Mouse (Mus musculus) kidney, embryonic 15.5 days (tissue): Measurements from ENCODE around the gene Pdpr. TPM values are rescaled to one million over a fixed set of nuclear protein-coding genes. Genes with fewer than 3 reads are reported as not detected.
A peak's percentile ranks its signal among the peaks of the same experiment; 100 is the strongest.
"Not testable (repeated sequence)": the region's sequence is repeated elsewhere in the genome, so short reads cannot be mapped to it uniquely, and the experiment has no call there.

Source experiments
- ATAC-seq: fragments of 200-750 bp; cut with Nextera tagmentation; replicated peaks from 2 replicates; pipeline ENCODE4 v1.8.0; 2017; ENCODE audit warnings: moderate TSS enrichment; ENCODE audit not compliant: low FRiP score
- H3K27ac ChIP-seq: fragments of 300-500 bp; sonication (generic); 2 replicates; pipeline ENCODE4 v1.5.1; 2015; ENCODE audit warnings: mild to moderate bottlenecking, inconsistent platforms
- H3K27me3 ChIP-seq: fragments of 300-500 bp; sonication (generic); 2 replicates; pipeline ENCODE4 v1.6.1; 2015; ENCODE audit warnings: inconsistent platforms
- H3K36me3 ChIP-seq: fragments of 300-500 bp; sonication (generic); 2 replicates; pipeline ENCODE4 v1.6.1; 2015; ENCODE audit warnings: inconsistent platforms
- H3K4me1 ChIP-seq: fragments of 300-500 bp; sonication (generic); 2 replicates; pipeline ENCODE4 v1.6.1; 2015; ENCODE audit warnings: inconsistent platforms
- H3K4me2 ChIP-seq: fragments of 300-500 bp; sonication (generic); 2 replicates; pipeline ENCODE4 v1.6.1; 2015; ENCODE audit warnings: moderate library complexity, mild to moderate bottlenecking, inconsistent platforms
- H3K4me3 ChIP-seq: fragments of 300-500 bp; sonication (generic); replicated peaks from 2 replicates; pipeline ENCODE4 v1.5.1; 2015; ENCODE audit warnings: mild to moderate bottlenecking, inconsistent platforms
- H3K9ac ChIP-seq: fragments of 300-500 bp; sonication (generic); 2 replicates; pipeline ENCODE4 v1.6.1; 2015; ENCODE audit warnings: mild to moderate bottlenecking, inconsistent platforms
- H3K9me3 ChIP-seq: fragments of 300-500 bp; sonication (generic); replicated peaks from 2 replicates; pipeline ENCODE4 v1.6.1; 2016; ENCODE audit warnings: inconsistent platforms
- WGBS: fragments of 180-500 bp; shearing (Covaris S2); methylation state at CpG from one replicate; pipeline ENCODE4 v1.1.7; 2015; ENCODE audit warnings: mixed read lengths; 5-methylcytosine and 5-hydroxymethylcytosine counted together
- polyA plus RNA-seq: library from polyadenylated mRNA; unstranded; fragments of >200 nt; fragmentation: Nextera tagmentation; extraction: Ambion mirVana; gene quantifications from 2 replicates; pipeline ENCODE4 v1.2.1, GENCODE M21; 2015

Gene Pdpr
- polyA plus RNA-seq, 1 experiment from 2014 or later = 10.9 TPM

- peak overlapping the region; percentile 71 for H3K4me3 ChIP-seq
- H3K9me3 ChIP-seq = no peaks in the 10 kb centered on the region
- no peaks in the 10 kb centered on the region for H3K27me3 ChIP-seq
- H3K36me3 ChIP-seq = peaks cover 13% of the 10 kb centered on the region
- H3K4me2 ChIP-seq = peak overlapping the region; percentile 72
- peak overlapping the region; percentile 68 for H3K27ac ChIP-seq
- H3K9ac ChIP-seq = peak overlapping the region; percentile 53
- peak; percentile 73 for ATAC-seq
- H3K4me1 ChIP-seq = peaks cover 41% of the 10 kb centered on the region
- WGBS = 1% methylated on average over 27 of the region's 27 CpGs
Observed at GRCm38 (mm10) chr8:111062072-111062757, 32.2 kb upstream of the Pdpr start.

GRCm38 (mm10) chr8:111062893-111063292 lies 31.5 kb upstream of the Pdpr start:
- Histone ChIP-seq H3K27me3 (no peaks in the 10 kb centered on the region), H3K9ac (no peak overlapping the region), H3K4me2 (peak overlapping the region; percentile 72), H3K36me3 (peaks cover 8% of the 10 kb centered on the region), H3K9me3 (no peaks in the 10 kb centered on the region), H3K27ac (0 out of 2 replicates have a peak overlapping the region, but pooled peaks have one; percentile 18), H3K4me1 (peaks cover 34% of the 10 kb centered on the region), H3K4me3 (peak overlapping the region; percentile 71)
- no peak for ATAC-seq
- WGBS = 45% methylated on average over 2 of the region's 2 CpGs

- H3K9me3 ChIP-seq = no peaks in the 10 kb centered on the region
- H3K9ac ChIP-seq = no peak overlapping the region
- 67% methylated on average over 4 of the region's 4 CpGs for WGBS
- peaks cover 14% of the 10 kb centered on the region for H3K4me1 ChIP-seq
- ATAC-seq = no peak
- no peak overlapping the region for H3K4me2 ChIP-seq
- no peaks in the 10 kb centered on the region for H3K27me3 ChIP-seq
- 0 out of 2 replicates have a peak, but pooled peaks cover 4% of the 10 kb centered on the region for H3K36me3 ChIP-seq
- no peak overlapping the region for H3K27ac ChIP-seq
- no peak overlapping the region for H3K4me3 ChIP-seq
Observed at GRCm38 (mm10) chr8:111066308-111066707, 28.1 kb upstream of the Pdpr start.

GRCm38 (mm10) chr8:111067439-111067838 lies 27.0 kb upstream of the Pdpr start:
- 27% methylated on average over 10 of the region's 10 CpGs for WGBS

GRCm38 (mm10) chr8:111068660-111069059 lies 25.8 kb upstream of the Pdpr start:
- H3K9ac ChIP-seq = not testable (repeated sequence)

More at GRCm38 (mm10) chr8:111067439-111067838, 27.0 kb upstream of the Pdpr start:
- peaks cover 7% of the 10 kb centered on the region for H3K4me1 ChIP-seq
- no peak for ATAC-seq
- H3K9me3 ChIP-seq = no peaks in the 10 kb centered on the region
- H3K27me3 ChIP-seq = no peaks in the 10 kb centered on the region
- no peak overlapping the region for H3K4me2 ChIP-seq
- no peak overlapping the region for H3K4me3 ChIP-seq
- 0 out of 2 replicates have a peak, but pooled peaks cover 4% of the 10 kb centered on the region for H3K36me3 ChIP-seq
- no peak overlapping the region for H3K9ac ChIP-seq
- no peak overlapping the region for H3K27ac ChIP-seq

GRCm38 (mm10) chr8:111075926-111076325 lies 18.5 kb upstream of the Pdpr start:
- no peaks in the 10 kb centered on the region for H3K27me3 ChIP-seq
- H3K4me1 ChIP-seq = peaks cover 30% of the 10 kb centered on the region
- H3K27ac ChIP-seq = no peak overlapping the region
- H3K9me3 ChIP-seq = no peaks in the 10 kb centered on the region
- no peak overlapping the region for H3K4me2 ChIP-seq
- 0 out of 2 replicates have a peak, but pooled peaks cover 14% of the 10 kb centered on the region for H3K36me3 ChIP-seq
- H3K4me3 ChIP-seq = no peak overlapping the region
- WGBS = 72% methylated on average over 3 of the region's 3 CpGs
- no peak for ATAC-seq
- H3K9ac ChIP-seq = no peak overlapping the region

More at GRCm38 (mm10) chr8:111068660-111069059, 25.8 kb upstream of the Pdpr start:
- H3K4me1 ChIP-seq, H3K4me2 ChIP-seq, H3K27me3 ChIP-seq, H3K36me3 ChIP-seq, ATAC-seq, H3K27ac ChIP-seq, H3K4me3 ChIP-seq, H3K9me3 ChIP-seq: not testable (repeated sequence)
- 95% methylated on average over 9 of the region's 9 CpGs for WGBS

GRCm38 (mm10) chr8:111079461-111079860 lies 15.0 kb upstream of the Pdpr start:
- peak overlapping the region; percentile 12; the same call in 1 of the 2 replicates for H3K9ac ChIP-seq
- H3K27ac ChIP-seq = peak overlapping the region; percentile 93
- 35% methylated on average over 5 of the region's 5 CpGs for WGBS
- peak; percentile 55 for ATAC-seq
- peaks cover 40% of the 10 kb centered on the region for H3K4me1 ChIP-seq
- no peaks in the 10 kb centered on the region for H3K27me3 ChIP-seq
- H3K9me3 ChIP-seq = no peaks in the 10 kb centered on the region
- H3K36me3 ChIP-seq = 0 out of 2 replicates have a peak, but pooled peaks cover 7% of the 10 kb centered on the region
- peak overlapping the region; percentile 58 for H3K4me2 ChIP-seq
- peak overlapping the region; percentile 40 for H3K4me3 ChIP-seq

GRCm38 (mm10) chr8:111079861-111080271 lies 14.6 kb upstream of the Pdpr start:
- peak; percentile 84 for ATAC-seq
- Histone ChIP-seq H3K9me3 (no peaks in the 10 kb centered on the region), H3K4me3 (peak overlapping the region; percentile 40), H3K27ac (peak overlapping the region; percentile 93), H3K9ac (peak overlapping the region; percentile 12; the same call in 1 of the 2 replicates), H3K36me3 (0 out of 2 replicates have a peak, but pooled peaks cover 3% of the 10 kb centered on the region), H3K4me1 (peaks cover 40% of the 10 kb centered on the region), H3K4me2 (peak overlapping the region; percentile 58), H3K27me3 (no peaks in the 10 kb centered on the region)
- 11% methylated on average over 6 of the region's 6 CpGs for WGBS

GRCm38 (mm10) chr8:111081580-111082258 lies 12.7 kb upstream of the Pdpr start:
- Histone ChIP-seq H3K9me3 (no peaks in the 10 kb centered on the region), H3K4me1 (peaks cover 40% of the 10 kb centered on the region), H3K4me3 (peak overlapping the region; percentile 40), H3K27me3 (no peaks in the 10 kb centered on the region), H3K9ac (0 out of 2 replicates have a peak overlapping the region, but pooled peaks have one; percentile 21), H3K36me3 (no peaks in the 10 kb centered on the region), H3K4me2 (peak overlapping the region; percentile 58), H3K27ac (peak overlapping the region; percentile 93)
- ATAC-seq = peak; percentile 90
- 40% methylated on average over 12 of the region's 12 CpGs for WGBS

- 91% methylated on average over 5 of the region's 5 CpGs for WGBS
- not testable (repeated sequence) for H3K4me2 ChIP-seq, ATAC-seq, H3K9me3 ChIP-seq, H3K4me3 ChIP-seq, H3K36me3 ChIP-seq, H3K9ac ChIP-seq, H3K27me3 ChIP-seq, H3K27ac ChIP-seq
- H3K4me1 ChIP-seq = peaks cover 30% of the 10 kb centered on the region
Observed at GRCm38 (mm10) chr8:111083936-111084335, 10.5 kb upstream of the Pdpr start.

- Histone ChIP-seq H3K9ac (no peak overlapping the region), H3K4me1 (peaks cover 3% of the 10 kb centered on the region; the same call in 1 of the 2 replicates), H3K9me3 (no peaks in the 10 kb centered on the region), H3K27me3 (no peaks in the 10 kb centered on the region), H3K36me3 (no peaks in the 10 kb centered on the region), H3K27ac (no peak overlapping the region), H3K4me2 (no peak overlapping the region), H3K4me3 (no peak overlapping the region)
- 1% methylated on average over 2 of the region's 2 CpGs for WGBS
- no peak for ATAC-seq
Observed at GRCm38 (mm10) chr8:111090126-111090525, 4.3 kb upstream of the Pdpr start.

- Histone ChIP-seq H3K4me1 (peaks cover 11% of the 10 kb centered on the region), H3K27ac (no peak overlapping the region), H3K9ac (no peak overlapping the region), H3K9me3 (no peaks in the 10 kb centered on the region), H3K4me3 (no peak overlapping the region), H3K27me3 (no peaks in the 10 kb centered on the region), H3K36me3 (no peaks in the 10 kb centered on the region), H3K4me2 (no peak overlapping the region)
- ATAC-seq = no peak
- 78% methylated on average over 7 of the region's 7 CpGs for WGBS
Observed at GRCm38 (mm10) chr8:111091706-111092105, 2.7 kb upstream of the Pdpr start.
